Mouse (Mus musculus) C2C12 (cell line): ENCODE measurements around the gene Eef1akmt3.

ENCODE experiments used
- CTCF ChIP-seq: IDR thresholded peaks from one replicate; pipeline ENCODE4 v1.5.1; 2011; ENCODE audit not compliant: control insufficient read depth, insufficient read depth, insufficient read length
- MYOD1 ChIP-seq: IDR thresholded peaks from one replicate; pipeline ENCODE4 v1.6.1; 2011; ENCODE audit warnings: low read depth; ENCODE audit not compliant: control insufficient read depth, insufficient read length
- MYOG ChIP-seq: IDR thresholded peaks from one replicate; pipeline ENCODE4 v1.6.1; 2011; ENCODE audit not compliant: control insufficient read depth, insufficient read length; ENCODE audit errors: extremely low read depth
- USF1 ChIP-seq: IDR thresholded peaks from one replicate; pipeline ENCODE4 v1.6.1; 2011; ENCODE audit warnings: low read depth, mild to moderate bottlenecking, control low read depth, moderate library complexity

- TF ChIP-seq CTCF, result no peak
- TF ChIP-seq MYOD1, result no peak
- no peak for TF ChIP-seq MYOG
- no peak for TF ChIP-seq USF1
These were observed 29.9 kb upstream of the Eef1akmt3 start for GRCm38 (mm10) chr10:127071203-127071602.
